Mouse (Mus musculus) liver, postnatal 0 days (tissue): ENCODE data around the gene Slc13a5. TPM values are rescaled to one million over a fixed set of nuclear protein-coding genes. Genes with fewer than 3 reads are reported as not detected.

Experiments used
- ATAC-seq: fragments of 200-750 bp; cut with Nextera tagmentation; 2 replicates; pipeline ENCODE4 v1.8.0; 2017; ENCODE audit warnings: mild to moderate bottlenecking, moderate library complexity
- DNase-seq: peaks from one replicate; pipeline ENCODE4 v3.0.0-alpha.2; 2016
- H3K27ac ChIP-seq: fragments of 300-500 bp; sonication (generic); 2 replicates; pipeline ENCODE4 v1.5.1; 2014; ENCODE audit warnings: antibody characterized with exemption, moderate library complexity, mild to moderate bottlenecking, low read depth
- H3K27me3 ChIP-seq: fragments of 300-500 bp; sonication (generic); 2 replicates; pipeline ENCODE4 v1.6.1; 2014; ENCODE audit warnings: low read length, control low read depth, mixed read lengths; ENCODE audit not compliant: insufficient read depth
- H3K36me3 ChIP-seq: fragments of 300-500 bp; sonication (generic); replicated peaks from 2 replicates; pipeline ENCODE4 v1.6.1; 2014; ENCODE audit warnings: mild to moderate bottlenecking, control low read depth, low read length, moderate library complexity, mixed read lengths; ENCODE audit not compliant: insufficient read depth
- H3K4me1 ChIP-seq: fragments of 300-500 bp; sonication (generic); 2 replicates; pipeline ENCODE4 v1.6.1; 2014; ENCODE audit warnings: antibody characterized with exemption, mild to moderate bottlenecking, control low read depth; ENCODE audit not compliant: insufficient read depth
- H3K4me2 ChIP-seq: fragments of 300-500 bp; sonication (generic); 2 replicates; pipeline ENCODE4 v1.6.1; 2014; ENCODE audit warnings: low read depth, mild to moderate bottlenecking, low read length, moderate library complexity, mixed read lengths
- H3K4me3 ChIP-seq: fragments of 300-500 bp; sonication (generic); 2 replicates; pipeline ENCODE4 v1.5.1; 2014; ENCODE audit warnings: low read depth, low read length
- H3K9ac ChIP-seq: fragments of 300-500 bp; sonication (generic); replicated peaks from 2 replicates; pipeline ENCODE4 v1.6.1; 2014; ENCODE audit warnings: mild to moderate bottlenecking, moderate library complexity
- H3K9me3 ChIP-seq: fragments of 300-500 bp; sonication (generic); 2 replicates; pipeline ENCODE4 v1.6.1; 2016; ENCODE audit warnings: mild to moderate bottlenecking, control low read depth, low read length, mixed read lengths
- CTCF ChIP-seq: sonication (generic); IDR thresholded peaks from 2 replicates; pipeline ENCODE4 v1.5.1; 2016; ENCODE audit warnings: antibody characterized with exemption, low read depth
- EP300 ChIP-seq: IDR thresholded peaks from 2 replicates; pipeline ENCODE4 v1.6.1; 2016; ENCODE audit warnings: antibody characterized with exemption, low read depth, mild to moderate bottlenecking
- WGBS: fragments of 180-500 bp; shearing (Covaris S2); extraction: QIAGEN DNeasy Blood & Tissue Kit; methylation state at CpG from one replicate; pipeline ENCODE4 v1.1.7; 2014; ENCODE audit not compliant: insufficient replicate concordance; 5-methylcytosine and 5-hydroxymethylcytosine counted together
- polyA plus RNA-seq: library from polyadenylated mRNA; unstranded; fragments of >200 nt; fragmentation: Nextera tagmentation; extraction: Ambion mirVana; gene quantifications from 2 replicates; pipeline ENCODE4 v1.2.1, GENCODE M21; 2015

Slc13a5 gene
- polyA plus RNA-seq, 1 experiment from 2014 or later: not detected

GRCm38 (mm10) chr11:72302230-72302629 lies 35.2 kb upstream of the Slc13a5 start:
- TF ChIP-seq CTCF (no peak), EP300 (no peak)
- Histone ChIP-seq H3K9ac (peak overlapping the region; percentile 57), H3K27ac (0 out of 2 replicates have a peak overlapping the region, but pooled peaks have one; percentile 66), H3K36me3 (peaks cover 3% of the 10 kb centered on the region; the same call in 1 of the 2 replicates), H3K4me2 (peak overlapping the region; percentile 74), H3K27me3 (no peaks in the 10 kb centered on the region), H3K4me1 (peaks cover 17% of the 10 kb centered on the region; the same call in 1 of the 2 replicates), H3K9me3 (no peaks in the 10 kb centered on the region), H3K4me3 (peak overlapping the region; percentile 56)
- DNase-seq (no peak), ATAC-seq (no peak)
- WGBS: 65% methylated on average over 7 of the region's 7 CpGs

GRCm38 (mm10) chr11:72301334-72301733 lies 34.3 kb upstream of the Slc13a5 start, which contains the start of gene Xaf1:
Gene Xaf1, plus strand, starts transcription at chr11:72301629.
- 3% methylated on average over 6 of the region's 6 CpGs for WGBS
- peak within 1 kb of the TSS; percentile 74 for H3K4me2 ChIP-seq
- H3K4me1 ChIP-seq: peaks cover 17% of the 10 kb centered on the region; the same call in 1 of the 2 replicates
- 0 out of 2 replicates have a peak, but pooled peaks cover 3% of the 10 kb centered on the region for H3K36me3 ChIP-seq
- DNase-seq: peak; percentile 60
- peak within 1 kb of the TSS; percentile 66 for H3K27ac ChIP-seq
- peak within 1 kb of the TSS; percentile 56 for H3K4me3 ChIP-seq
- H3K9me3 ChIP-seq: no peaks in the 10 kb centered on the region
- peak; percentile 84 for ATAC-seq
- TF ChIP-seq EP300: no peak
- TF ChIP-seq CTCF: no peak
- H3K9ac ChIP-seq: peak within 1 kb of the TSS; percentile 57
- no peaks in the 10 kb centered on the region for H3K27me3 ChIP-seq

GRCm38 (mm10) chr11:72293116-72293515 lies 26.1 kb upstream of the Slc13a5 start:
- no peaks in the 10 kb centered on the region; the same call in 1 of the 2 replicates for H3K9me3 ChIP-seq
- no peak for ATAC-seq

GRCm38 (mm10) chr11:72287543-72287942 lies 20.5 kb upstream of the Slc13a5 start:
- H3K4me1 ChIP-seq: no peaks in the 10 kb centered on the region
- ATAC-seq (no peak), DNase-seq (no peak)
- H3K27ac ChIP-seq: no peak overlapping the region
- no peak for TF ChIP-seq CTCF
- no peak for TF ChIP-seq EP300
- H3K27me3 ChIP-seq: no peaks in the 10 kb centered on the region
- no peak overlapping the region for H3K9ac ChIP-seq
- H3K4me3 ChIP-seq: no peak overlapping the region
- no peaks in the 10 kb centered on the region for H3K36me3 ChIP-seq
- no peaks in the 10 kb centered on the region; the same call in 1 of the 2 replicates for H3K9me3 ChIP-seq
- no peak overlapping the region for H3K4me2 ChIP-seq
- 70% methylated on average over 3 of the region's 3 CpGs for WGBS

More at GRCm38 (mm10) chr11:72293116-72293515, 26.1 kb upstream of the Slc13a5 start:
- Histone ChIP-seq H3K27me3 (no peaks in the 10 kb centered on the region), H3K4me1 (no peaks in the 10 kb centered on the region), H3K27ac (no peak overlapping the region), H3K4me2 (no peak overlapping the region), H3K9ac (no peak overlapping the region), H3K4me3 (no peak overlapping the region), H3K36me3 (no peaks in the 10 kb centered on the region)
- 73% methylated on average over 2 of the region's 2 CpGs for WGBS
- no peak for DNase-seq
- TF ChIP-seq EP300 (no peak), CTCF (no peak)

GRCm38 (mm10) chr11:72287126-72287525 lies 20.1 kb upstream of the Slc13a5 start:
- H3K9me3 ChIP-seq: no peaks in the 10 kb centered on the region; the same call in 1 of the 2 replicates
- no peak overlapping the region for H3K4me2 ChIP-seq

GRCm38 (mm10) chr11:72286651-72287050 lies 19.6 kb upstream of the Slc13a5 start:
- Histone ChIP-seq H3K36me3 (no peaks in the 10 kb centered on the region), H3K9ac (no peak overlapping the region), H3K9me3 (no peaks in the 10 kb centered on the region; the same call in 1 of the 2 replicates), H3K27me3 (no peaks in the 10 kb centered on the region), H3K4me1 (no peaks in the 10 kb centered on the region), H3K4me2 (no peak overlapping the region), H3K27ac (no peak overlapping the region), H3K4me3 (no peak overlapping the region)
- WGBS: 73% methylated on average over 3 of the region's 3 CpGs
- ATAC-seq (no peak), DNase-seq (no peak)
- TF ChIP-seq CTCF: no peak
- TF ChIP-seq EP300: no peak

More at GRCm38 (mm10) chr11:72287126-72287525, 20.1 kb upstream of the Slc13a5 start:
- Histone ChIP-seq H3K4me3 (no peak overlapping the region), H3K4me1 (no peaks in the 10 kb centered on the region), H3K27me3 (no peaks in the 10 kb centered on the region), H3K36me3 (no peaks in the 10 kb centered on the region), H3K27ac (no peak overlapping the region), H3K9ac (no peak overlapping the region)
- DNase-seq (no peak), ATAC-seq (no peak)
- WGBS: 80% methylated on average over 2 of the region's 2 CpGs
- TF ChIP-seq CTCF (no peak), EP300 (no peak)
